Mouse (Mus musculus): ENCODE results near the gene Uap1.
"Not testable (repeated sequence)": the region's sequence is repeated elsewhere in the genome, so short reads cannot be mapped to it uniquely, and the experiment has no call there.

Gene Uap1

GRCm38 (mm10) chr1:170110516-170111332 lies 64.0 kb downstream of the Uap1 start, which contains the start of gene Ddr2:
Ddr2 (minus strand) TSS chr1:170110762.
- DNase-seq: peak; percentile 27 to 29

GRCm38 (mm10) chr1:170109776-170110515 lies 64.8 kb downstream of the Uap1 start:
- no peak for DNase-seq

- DNase-seq: not testable (repeated sequence)
Measured at GRCm38 (mm10) chr1:170102814-170103213, 71.9 kb downstream of the Uap1 start.
